Mouse (Mus musculus) cerebellum, adult 9-11 months (tissue): Measurements from ENCODE around the gene Lifr.

Experiments
- DNase-seq: peaks from one replicate; pipeline ENCODE4 v3.0.0; 2022

Gene Lifr

DNA sequence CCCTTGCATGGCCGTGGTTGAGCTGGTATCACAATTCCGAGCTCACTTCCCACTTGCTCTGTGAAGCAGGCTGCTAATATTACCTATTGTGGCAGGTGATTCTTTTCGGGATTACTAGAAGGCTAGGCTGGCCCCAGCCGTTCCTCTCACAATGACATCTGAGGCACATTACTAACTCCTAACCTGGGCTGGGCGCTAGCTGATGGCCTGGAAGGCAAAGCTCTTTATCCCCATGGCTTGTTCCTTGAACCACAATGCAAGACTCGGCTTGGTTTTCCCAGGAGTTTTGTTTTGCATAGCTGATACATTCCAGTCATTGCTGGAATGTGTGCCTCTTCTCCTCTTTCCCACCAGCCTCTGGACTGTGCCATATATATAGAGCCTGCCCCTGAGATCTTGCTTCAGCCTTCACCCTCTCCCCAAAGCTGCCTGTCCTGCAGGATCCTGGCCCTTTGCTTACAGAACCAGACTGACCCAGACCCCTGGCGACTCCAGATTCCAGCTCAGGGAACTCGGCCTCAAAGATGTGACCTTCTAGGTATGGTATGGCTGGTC lies at the start of gene Lifr:
TSS of gene Lifr (plus strand) at position 404 of the 555 bp plus-strand sequence.
- DNase-seq = no peak

DNA sequence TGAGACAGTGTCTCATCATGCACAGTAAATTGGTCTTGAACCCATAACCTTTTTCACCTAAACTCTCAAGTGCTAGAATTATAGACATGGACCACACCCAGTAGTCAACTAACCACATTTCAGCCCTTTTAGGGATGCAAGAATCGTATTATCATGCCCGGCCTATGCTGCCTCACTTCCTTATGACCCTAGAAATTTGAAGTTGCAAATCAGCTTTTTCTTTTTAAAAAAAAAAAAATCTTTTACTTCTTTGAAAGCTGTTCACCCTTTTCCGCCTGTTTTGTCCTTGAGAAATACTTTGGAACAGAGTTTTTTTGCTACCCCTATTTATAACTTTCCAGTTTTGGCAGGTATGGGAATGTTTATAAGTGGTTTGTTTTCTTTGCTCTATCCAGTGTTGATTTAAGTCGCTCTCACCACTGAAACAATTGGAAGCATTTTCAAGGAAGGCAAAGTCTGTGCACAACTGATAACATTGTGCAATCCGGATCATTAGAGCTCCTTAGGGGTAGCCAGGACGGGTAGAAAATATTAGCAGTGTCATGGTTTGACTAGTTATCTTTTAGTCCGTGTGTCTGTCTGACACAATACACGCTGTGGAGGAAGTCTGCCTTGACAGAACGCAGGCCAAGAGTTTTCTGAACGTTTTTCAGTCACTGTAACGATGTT lies 46.2 kb upstream of the Lifr start:
- DNase-seq = no peak

GRCm38 (mm10) chr15:7045056-7045455 lies 45.4 kb upstream of the Lifr start:
- DNase-seq = no peak

DNA sequence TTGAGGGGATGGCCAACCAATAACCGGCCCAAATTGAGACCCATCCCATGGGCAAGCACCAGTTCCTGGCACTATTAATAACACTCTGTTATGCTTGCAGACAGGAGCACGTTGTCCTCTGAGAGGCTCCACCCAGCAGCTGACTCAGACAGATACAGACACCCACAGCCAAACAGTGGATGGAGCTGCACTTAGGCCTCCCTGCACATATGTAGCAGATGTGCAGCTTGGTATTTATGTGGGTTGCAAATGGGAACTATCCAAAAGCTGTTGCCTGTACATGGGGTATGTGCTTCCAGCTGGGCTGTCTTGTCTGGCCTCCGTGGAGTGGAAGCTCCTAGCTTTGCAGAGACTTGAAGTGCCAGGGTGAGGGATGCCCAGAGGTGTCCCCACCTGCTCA lies 42.5 kb upstream of the Lifr start:
- DNase-seq = no peak

DNA sequence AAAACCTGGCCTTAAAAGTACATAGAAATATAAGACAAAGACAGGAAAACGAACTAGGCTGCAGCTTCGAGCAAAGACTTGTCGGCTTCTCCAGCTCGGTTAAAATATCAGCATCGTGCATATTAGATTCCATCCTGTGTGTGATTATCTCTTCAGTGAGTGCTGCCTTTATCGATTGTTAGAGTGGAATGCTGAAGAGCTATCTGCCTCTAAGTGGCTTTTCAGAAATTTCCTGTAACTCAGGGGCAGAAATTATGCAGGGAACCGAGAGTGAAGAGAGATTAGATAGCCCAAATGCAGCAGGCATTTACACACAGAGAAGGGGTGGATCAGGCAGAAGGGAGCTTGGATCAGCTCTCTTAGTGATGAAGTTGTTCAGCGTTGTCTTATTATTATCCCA lies 41.5 kb upstream of the Lifr start:
- DNase-seq = no peak

GRCm38 (mm10) chr15:7051666-7052065 lies 38.7 kb upstream of the Lifr start:
- DNase-seq = no peak

- no peak for DNase-seq
Observed at GRCm38 (mm10) chr15:7052117-7052516, 38.3 kb upstream of the Lifr start.

GRCm38 (mm10) chr15:7056851-7057250 lies 33.6 kb upstream of the Lifr start:
- DNase-seq = no peak

GRCm38 (mm10) chr15:7060522-7060921 lies 29.9 kb upstream of the Lifr start:
- no peak for DNase-seq

DNA sequence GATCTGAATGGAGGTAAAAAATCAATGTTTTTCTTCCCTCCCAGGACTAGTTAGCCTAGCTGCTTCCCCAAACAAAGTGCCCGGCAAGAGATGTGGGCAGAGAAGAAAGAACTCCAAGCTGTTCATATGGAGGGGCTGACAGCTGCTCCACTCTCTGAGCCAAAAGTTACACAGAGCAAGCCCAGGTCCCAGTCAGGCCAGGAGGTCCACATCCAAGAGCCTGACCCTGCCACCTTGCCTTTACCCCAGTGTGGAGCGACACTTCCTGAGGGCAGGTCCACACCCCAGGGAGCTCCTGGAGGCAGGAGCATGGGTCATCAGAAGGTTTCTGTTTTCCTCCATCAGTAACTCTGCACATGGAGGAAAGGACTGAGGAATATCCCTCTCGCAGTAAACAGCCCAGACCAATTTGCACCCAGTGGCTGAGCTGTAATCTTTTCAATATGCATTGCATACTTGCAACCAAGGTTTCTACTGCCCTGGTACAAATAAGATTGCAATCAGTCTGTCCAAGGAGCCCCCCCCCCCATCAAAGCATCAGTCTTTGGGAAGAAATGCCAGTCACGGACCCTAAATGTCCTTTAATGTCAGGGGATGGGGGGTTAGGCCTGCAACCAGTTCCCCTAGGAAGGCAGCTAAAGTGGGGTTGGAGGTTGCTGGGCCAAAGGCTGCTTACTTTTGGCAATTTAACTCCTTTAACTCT lies 28.3 kb upstream of the Lifr start:
- no peak for DNase-seq

DNA sequence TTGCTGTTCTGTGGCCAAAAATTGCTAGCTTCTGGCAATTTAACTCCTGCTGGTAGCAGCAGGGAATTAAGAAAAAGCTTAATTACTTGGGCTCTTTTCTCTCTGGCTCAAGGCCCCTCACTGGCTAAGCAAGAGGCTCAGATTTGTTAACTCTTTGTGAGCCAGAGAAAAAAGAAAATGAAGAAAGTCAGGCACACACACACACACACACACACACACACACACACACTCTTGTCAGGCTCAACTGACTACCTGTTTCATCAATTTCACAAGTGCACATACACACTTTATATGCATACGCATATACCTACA lies 27.8 kb upstream of the Lifr start:
- DNase-seq = no peak

GRCm38 (mm10) chr15:7063521-7064240 lies 26.7 kb upstream of the Lifr start:
- no peak for DNase-seq

- no peak for DNase-seq
Observed at GRCm38 (mm10) chr15:7064992-7065523, 25.4 kb upstream of the Lifr start.

DNA sequence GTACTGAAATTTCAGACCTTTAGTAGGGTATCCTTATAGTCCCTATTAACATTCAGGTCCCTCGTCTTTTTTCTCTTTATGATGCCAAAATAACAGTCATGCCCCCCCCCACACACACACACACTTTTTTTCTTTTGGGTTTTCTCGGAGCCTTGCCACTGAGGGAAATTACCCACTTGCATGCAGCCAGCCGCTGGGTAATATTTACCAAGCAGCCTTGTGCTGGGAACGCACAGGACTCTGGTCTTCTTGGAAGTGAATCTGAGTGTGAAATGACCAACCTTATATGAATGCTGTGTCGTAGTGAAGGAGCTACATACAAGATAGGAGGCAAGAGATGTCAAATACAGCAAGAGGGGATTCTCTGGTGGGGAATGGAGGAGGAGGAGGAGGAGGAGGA lies 24.8 kb upstream of the Lifr start:
- DNase-seq = no peak

DNA sequence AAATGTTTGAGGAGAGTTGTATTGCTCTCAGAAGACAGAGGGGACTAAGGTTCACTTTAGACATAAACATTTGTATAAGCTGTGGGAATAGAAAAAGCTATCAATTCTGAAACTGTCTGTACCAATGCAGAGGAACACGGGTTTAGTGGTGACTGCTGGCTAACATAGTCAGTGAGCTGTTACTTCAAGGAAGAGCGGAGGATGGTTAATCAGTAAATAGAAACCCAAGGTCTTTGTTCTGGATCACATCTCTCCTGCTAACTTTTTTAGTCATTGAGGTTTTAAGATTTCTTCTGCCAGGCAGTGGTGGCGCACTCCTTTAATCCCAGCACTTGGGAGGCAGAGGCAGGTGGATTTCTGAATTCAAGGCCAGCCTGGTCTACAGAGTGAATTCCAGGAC lies 23.7 kb upstream of the Lifr start:
- no peak for DNase-seq

GRCm38 (mm10) chr15:7069374-7069773 lies 21.0 kb upstream of the Lifr start:
- no peak for DNase-seq

GRCm38 (mm10) chr15:7070199-7070794 lies 20.1 kb upstream of the Lifr start:
- DNase-seq = no peak

DNA sequence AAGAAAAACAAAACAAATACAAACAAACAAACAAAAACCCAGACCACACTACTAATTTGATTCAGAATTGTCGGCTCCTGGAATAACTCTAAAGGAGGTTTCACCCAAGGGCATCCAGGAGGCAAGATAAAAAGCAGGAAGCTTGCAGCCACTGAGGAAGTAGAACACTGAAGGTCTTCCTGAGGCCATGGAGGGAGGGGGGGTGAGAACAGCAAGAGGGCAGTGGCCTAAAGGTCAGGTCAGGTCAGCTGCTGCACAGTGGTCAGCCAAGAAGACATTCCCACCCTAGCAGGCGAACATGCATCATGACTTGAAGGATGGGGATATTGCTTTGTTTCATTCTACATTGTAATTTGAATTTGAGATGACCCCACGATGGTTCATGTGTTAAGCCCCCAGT lies 17.1 kb upstream of the Lifr start:
- no peak for DNase-seq

DNA sequence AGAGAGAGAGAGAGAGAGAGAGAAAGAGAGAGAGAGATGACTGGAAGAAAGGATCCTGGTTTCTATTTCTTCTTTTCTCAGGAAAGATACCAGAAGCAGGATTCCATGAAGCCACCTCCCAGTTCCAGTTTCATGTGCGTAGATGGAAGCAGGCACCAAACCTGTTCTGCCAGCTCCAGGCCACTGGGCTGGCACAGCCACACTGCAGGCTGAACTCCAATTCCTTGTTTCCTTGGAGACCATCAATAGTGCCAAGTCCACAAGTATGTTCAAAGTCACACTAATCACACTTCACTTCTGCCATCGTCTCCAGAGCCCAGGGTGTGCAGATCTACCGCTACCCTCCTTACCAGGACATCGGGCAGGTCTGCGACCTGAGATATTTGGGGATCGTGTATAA lies 15.2 kb upstream of the Lifr start:
- DNase-seq = no peak

GRCm38 (mm10) chr15:7078356-7078755 lies 12.1 kb upstream of the Lifr start:
- DNase-seq = no peak

- no peak for DNase-seq
Observed at GRCm38 (mm10) chr15:7079631-7080337, 10.6 kb upstream of the Lifr start.

DNA sequence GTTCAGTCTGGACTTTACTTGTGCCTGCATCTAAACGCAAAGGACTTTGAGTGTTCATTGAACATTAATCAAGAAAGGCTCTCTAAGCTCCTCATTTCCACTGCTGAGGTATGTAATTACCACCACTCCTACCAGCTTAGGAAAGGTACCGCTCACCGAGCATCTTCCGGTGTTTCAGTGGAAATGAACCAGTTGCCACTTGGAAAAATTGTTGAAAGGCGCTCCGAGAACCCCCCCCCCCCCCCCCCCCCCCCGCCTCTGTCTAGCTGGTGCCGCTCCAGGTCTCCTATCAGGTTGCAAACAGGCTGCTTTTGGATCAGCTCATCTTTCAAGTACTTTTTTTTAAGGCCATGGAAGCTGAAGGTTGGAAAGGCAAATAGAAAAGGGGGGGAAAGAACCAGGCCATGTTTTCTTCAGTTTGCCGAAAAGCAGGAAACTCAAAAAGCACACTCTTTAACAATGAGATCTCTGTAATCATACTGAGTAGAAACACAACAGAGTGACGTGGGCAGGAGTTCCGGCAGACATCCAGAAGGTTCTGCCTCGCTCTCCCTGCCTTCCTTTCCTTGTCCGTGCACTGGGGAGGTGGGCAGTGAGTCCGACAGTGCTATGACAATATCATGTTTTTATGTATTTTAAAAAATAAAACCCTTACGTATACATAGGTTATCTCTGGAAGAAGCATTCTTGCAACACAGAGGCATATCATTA lies 9.3 kb upstream of the Lifr start:
- DNase-seq = no peak
